Mouse (Mus musculus): Measurements from ENCODE around the gene Kif26b. TPM values are rescaled to one million over a fixed set of nuclear protein-coding genes. Genes with fewer than 3 reads are reported as not detected.

Kif26b gene
- total RNA-seq, 2 experiments from 2014 or later: 8.6 to 9.0 TPM

DNA sequence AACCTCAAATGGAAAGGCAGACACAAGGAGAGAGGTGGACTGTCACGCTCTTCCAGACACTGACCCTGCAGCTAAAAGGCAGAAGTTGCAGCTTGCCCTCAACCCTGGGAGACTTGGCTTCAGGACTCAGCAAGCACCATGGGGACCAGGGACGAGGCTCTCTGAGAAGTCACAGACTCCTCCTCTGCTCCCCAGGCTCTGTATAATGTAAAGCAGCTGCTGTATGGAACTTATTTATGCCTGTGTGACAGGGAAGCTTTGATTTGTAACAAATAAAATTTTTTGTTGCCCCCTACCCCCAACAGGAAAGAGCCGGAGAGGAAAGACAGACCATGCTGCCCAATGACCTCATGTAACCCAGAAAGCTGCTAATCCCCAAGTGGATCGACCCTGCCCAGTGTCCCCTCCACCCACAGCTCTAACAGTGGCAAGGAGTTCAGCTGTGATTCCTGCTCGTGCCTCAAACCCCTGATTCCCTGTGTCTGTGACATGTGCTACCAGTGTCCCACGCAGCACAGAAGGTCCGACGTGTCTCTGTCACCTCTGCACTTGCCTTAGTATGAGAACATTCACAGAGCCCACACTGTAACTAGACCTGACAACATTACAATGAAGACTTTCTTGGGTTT is 449.8 kb downstream of the Kif26b start:
- DNase-seq (ENCODE audit: low spot score in 2 of 2): no peak

GRCm38 (mm10) chr1:178980185-178980584 is 451.3 kb downstream of the Kif26b start:
- no peak for DNase-seq (ENCODE audit: low spot score in 2 of 2)

DNA sequence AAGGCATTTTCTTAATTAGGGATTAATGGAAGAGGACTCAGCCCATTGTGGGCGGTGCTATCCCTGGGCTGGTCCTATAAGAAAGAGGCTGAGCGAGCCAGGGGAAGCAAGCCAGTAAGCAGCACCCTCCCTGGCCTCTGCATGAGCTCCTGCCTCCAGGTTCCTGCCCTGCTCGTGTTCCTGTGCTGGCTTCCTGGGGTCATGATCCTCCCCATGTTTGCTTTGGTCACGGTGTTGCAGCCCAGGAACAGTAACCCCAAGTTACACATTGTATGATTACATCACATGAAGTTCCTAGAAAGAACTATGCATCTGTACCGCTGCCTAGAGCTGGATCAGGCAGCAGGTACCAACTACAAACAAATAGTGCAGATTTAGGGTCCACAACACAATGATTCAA is 452.7 kb downstream of the Kif26b start:
- no peak for DNase-seq (ENCODE audit: low spot score in 2 of 2)

- DNase-seq (ENCODE audit: low spot score in 2 of 2): no peak
Measured at GRCm38 (mm10) chr1:178988176-178988575, 459.3 kb downstream of the Kif26b start.

Other genes starting within 250 kb of the Kif26b start
- gene Cox20, start 210.0 kb upstream of the Kif26b start, total RNA-seq (2021): 10 to 100 TPM; 33.1 to 34.6 TPM
- 100 to 1,000 TPM; 419 to 428 TPM for gene Hnrnpu, start 191.3 kb upstream of the Kif26b start, total RNA-seq (2021)
- 10 to 100 TPM in 1 of 2 experiments, 1 to 10 TPM in 1; 9.9 to 12.1 TPM for gene Efcab2, start 123.0 kb upstream of the Kif26b start, total RNA-seq (2021)

All from left cerebral cortex, adult 18-20 months (tissue).